Mouse (Mus musculus) megakaryocyte, embryonic 14.5 days (primary cell): ENCODE results near the gene Abi1.

Experiments
- FLI1 ChIP-seq: IDR thresholded peaks from 2 replicates; pipeline ENCODE4 v1.6.1; 2012; ENCODE audit warnings: low read length, inconsistent platforms, mixed read lengths
- GATA1 ChIP-seq: IDR thresholded peaks from 3 replicates; pipeline ENCODE4 v1.6.1; 2012; ENCODE audit warnings: mixed read lengths, low read length, inconsistent platforms, borderline replicate concordance

DNA sequence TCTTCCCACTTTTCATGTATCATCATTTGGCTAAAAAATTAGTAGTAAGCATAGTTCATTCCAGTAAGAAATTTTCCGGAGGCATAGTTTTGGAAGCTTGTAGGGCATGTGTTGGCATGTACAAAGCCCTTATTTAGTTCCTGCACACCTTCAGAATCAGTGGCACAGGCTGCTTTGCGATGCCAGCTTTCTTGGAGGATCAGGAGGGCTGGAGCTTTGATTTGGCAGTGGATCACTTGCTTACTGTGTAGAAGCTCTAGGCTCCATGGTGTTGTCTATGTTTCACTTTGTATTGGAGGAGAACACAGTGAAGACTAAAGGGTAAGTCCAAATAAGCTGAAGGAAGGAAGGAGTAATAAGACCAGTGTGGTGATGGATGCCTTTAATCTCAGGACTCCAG, 30.4 kb upstream of the Abi1 start:
- TF ChIP-seq FLI1, result no peak
- TF ChIP-seq GATA1, result no peak
